Mouse (Mus musculus) embryo, embryonic 10.5 days (tissue): ENCODE data around the gene Ehd4.

Source experiments
- DNase-seq: peaks from one replicate; pipeline ENCODE4 v3.0.0-alpha.2; 2015; ENCODE audit warnings: low spot score

The Ehd4 gene

DNA sequence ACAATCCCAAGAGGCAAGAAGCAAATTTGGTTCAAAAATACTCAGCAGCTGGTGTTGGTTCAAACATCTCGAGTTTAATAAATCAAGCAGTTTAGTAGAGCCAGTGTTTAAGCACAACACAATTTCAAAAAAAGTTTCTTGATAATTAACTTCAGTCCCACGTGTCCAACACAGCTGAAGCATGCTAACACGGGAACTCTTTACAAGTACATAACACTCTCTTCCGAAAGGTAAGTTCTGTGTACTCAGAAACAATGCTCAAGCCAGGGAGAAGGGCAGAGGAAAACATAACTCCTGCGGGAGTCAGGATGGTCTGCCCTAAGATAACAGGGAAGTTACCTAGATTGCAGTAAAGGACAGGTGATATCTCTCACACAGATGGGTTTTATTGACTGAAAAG, 12.1 kb downstream of the Ehd4 start:
- DNase-seq = no peak

GRCm38 (mm10) chr2:120141671-120142070, 12.7 kb downstream of the Ehd4 start:
- DNase-seq = no peak

DNA sequence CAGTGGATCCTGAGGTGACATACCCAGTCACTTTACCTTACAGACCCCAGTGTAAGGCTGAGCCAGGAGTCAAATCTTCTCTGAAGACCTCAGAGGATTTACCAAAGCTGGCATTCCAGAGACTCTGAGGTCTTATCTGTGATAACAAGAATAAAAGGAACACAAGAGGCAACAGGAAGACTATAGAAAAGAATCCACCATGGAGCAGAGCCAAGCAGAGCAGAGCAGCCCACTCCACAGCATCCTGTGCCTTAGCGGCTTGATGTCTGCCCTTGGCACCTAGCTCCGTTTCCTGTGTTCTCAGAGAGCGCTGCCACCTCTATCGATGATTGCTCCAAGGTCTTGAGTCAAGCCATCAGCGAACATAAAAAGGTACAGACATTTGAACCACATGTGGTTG, 14.1 kb downstream of the Ehd4 start:
- no peak for DNase-seq

GRCm38 (mm10) chr2:120139091-120139490, 15.3 kb downstream of the Ehd4 start:
- no peak for DNase-seq

DNA sequence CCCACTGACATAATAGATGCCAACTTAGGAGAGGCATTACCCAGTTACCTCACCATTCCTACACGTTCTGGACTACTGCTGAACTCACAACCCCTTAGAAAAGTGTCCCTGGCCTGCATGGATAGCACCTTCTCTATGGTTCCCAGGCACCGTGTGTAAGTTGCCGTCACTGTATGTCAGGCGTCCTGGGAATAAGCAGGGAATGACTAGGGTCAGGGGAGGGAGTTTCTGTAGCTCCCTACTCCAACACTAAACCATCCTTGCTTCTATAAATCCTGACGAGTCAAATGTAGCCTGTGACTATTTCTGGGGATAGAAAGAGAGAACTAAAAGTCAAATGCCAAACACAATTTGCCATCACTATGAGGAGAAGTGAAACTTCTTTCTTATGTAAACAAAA, 17.1 kb downstream of the Ehd4 start:
- no peak for DNase-seq

DNA sequence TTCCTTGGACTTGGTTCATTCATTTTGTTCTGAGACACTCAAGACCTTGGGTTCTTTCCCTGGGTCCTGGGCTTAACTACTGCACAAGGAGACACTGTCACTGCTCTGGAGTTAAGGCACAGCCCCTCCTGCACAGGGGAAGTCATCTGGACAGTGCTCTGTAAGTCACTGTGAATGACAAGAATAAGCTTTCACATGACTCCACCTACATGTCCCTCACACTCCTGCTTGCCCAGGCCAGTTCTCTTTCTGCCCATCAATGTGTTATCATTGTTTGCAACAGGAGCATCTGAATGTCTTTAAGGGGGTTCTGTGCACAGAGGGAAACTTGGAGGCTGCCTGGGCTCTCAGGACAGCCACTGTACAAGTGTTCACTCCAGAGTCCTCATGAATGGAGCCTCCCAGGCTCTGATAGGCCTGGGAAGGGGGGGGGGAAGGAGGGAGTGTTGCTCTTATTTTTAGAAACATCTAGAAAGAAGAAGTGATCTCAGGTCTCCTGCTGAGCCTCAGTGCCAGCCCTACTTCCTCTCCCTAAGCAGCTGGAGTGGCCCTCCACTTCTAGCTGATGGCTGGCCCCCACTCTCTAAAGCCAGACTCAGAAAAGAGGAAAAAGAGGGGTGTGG, 19.8 kb downstream of the Ehd4 start:
- no peak for DNase-seq

DNA sequence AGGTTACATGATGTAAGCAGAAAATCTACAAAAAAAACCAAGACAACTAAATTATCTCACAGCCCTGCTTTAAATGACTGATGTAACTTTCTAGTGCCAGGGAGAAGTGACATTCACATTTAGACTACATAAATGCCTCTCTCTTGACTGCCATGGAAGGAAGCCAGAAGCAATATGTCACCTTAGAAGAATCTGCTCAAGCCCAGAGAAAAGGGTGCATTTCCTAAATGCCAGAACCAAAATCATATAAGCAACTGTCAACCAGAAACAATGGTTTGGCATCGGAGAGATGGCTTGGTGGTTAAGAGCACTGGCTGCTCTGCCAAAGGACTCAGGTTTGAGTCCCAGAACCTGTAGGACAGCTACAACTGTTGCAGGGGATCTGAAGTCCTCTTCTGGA, 22.5 kb downstream of the Ehd4 start:
- DNase-seq = no peak

DNA sequence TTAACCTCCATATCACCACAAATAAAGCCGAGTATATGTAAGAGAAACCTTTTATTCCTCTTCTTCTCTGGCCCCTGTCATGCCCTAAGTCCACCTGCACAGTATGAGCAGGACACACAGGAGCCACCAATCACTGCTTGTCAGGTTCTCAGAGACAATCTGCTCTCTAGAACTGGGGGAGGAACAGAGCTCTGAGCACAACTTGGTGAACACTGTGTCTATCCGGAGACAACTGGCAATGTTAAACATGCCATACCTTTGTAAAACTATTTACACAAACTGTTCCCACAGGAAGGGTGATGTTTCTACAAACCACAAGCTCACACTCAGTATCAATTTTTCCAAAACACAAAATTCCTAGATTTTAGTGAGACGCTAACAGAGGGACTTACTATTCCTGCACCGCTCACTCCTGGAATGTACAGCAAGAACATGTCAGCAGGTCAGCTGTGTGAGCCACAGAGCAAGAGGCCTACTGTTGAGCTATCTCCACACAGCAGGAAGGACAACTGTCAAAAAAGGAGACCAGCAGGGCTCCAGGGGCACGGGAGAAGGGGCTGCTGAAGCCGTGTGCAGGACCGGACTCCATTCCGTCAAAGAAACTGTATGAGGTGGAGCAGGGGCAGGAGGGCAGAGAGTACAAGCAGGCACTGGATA, 25.0 kb downstream of the Ehd4 start:
- DNase-seq = no peak

GRCm38 (mm10) chr2:120128611-120129051, 25.8 kb downstream of the Ehd4 start:
- DNase-seq = peak; percentile 6

DNA sequence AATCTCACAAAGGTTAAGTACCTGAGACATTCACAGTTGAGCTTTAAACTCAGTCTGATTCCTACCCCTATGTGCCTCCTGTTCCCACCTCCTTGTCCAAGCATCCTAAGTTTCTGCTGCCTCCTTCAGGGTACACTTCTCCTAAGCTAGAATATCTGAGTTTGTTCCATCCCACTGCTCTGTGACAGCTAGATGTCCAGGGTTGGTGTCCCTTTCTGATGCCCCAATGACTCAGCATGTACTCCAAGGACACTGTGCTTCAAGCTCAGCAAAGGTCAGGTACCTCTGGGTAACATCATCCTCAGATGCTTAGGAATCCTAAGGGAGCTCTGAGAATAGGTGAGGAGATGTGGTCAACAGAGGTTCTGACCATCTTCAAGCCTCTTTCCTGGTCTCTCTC, 26.4 kb downstream of the Ehd4 start:
- no peak for DNase-seq

- DNase-seq = no peak
Observed at GRCm38 (mm10) chr2:120126901-120127300, 27.5 kb downstream of the Ehd4 start.

DNA sequence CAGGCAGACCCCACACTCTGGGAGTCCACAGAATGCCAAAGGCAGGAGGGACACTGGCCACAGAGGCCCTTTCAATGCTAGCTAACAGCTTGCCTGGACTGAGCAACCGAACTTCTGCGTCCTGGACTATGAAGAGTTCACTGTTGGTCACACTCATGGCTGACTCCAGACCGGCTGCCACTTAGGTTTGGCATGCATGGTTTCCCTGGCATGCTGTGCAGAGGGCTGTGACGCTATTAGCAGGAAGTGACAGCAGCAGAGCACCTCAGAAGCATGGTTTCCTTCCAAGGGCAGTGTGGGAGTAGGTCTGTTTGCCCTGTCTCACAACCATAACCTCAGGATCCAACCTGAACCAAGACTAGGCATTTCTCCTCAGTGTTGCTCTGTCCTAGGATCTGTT, 28.0 kb downstream of the Ehd4 start:
- DNase-seq = no peak

- DNase-seq = no peak
Observed at GRCm38 (mm10) chr2:120125461-120125860, 28.9 kb downstream of the Ehd4 start.

DNA sequence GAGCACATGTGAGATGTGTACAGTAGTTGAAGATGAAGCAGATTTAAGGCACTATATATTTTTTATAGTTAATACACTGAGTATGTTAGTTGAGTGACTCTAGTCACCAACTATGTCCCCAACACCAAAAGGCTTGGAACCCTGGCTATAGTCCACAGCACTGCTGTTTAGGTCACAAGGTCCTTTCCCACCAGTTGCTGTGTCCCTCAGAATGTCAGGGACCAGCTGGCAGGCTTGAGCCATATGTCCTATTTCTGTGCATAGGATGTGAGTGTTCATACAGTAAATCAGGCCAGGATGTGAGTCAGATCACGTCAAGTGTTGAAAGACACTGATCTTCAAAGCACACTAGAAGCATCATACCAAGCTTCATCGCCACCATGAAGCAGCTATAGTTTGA, 29.5 kb downstream of the Ehd4 start:
- peak; percentile 12 for DNase-seq

DNA sequence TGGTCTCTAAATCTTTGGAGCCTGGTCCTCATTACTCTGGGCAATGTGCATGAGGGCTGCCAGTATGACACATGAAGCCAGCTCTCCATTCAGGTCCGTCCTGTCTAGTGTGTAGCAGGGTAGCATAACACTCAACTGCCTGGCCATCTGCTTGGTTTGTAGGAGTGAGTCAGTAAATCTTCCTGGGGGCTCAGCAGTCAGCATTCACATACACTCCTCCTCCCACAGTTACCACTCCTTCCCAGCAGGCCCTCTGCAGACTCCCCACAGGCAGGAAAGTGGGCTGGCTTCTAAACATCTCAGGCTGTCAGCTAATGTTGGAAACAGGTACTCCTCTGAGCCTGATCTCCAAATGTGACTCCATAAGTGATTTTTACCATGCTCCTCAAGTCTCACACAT, 30.3 kb downstream of the Ehd4 start:
- DNase-seq = peak; percentile 10

DNA sequence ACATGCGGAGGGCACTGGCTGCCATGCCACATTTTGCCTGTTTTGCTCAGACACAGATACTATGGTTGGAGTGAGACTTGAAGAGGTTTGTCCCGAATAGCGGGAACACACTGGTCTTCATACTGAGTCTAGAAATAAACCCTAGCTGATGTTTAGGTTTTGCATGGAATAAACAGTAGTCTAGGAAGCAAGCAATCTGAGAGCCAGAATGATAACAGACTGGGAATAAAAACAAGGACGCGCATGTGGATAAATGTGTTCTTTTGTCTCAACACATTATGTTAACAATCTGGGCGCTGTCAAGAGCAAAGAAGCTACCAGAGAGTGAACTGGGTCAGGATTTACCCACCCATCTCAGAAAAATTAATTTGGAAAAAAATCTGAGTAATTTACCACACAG, 31.4 kb downstream of the Ehd4 start:
- no peak for DNase-seq

- DNase-seq = no peak
Observed at GRCm38 (mm10) chr2:120117346-120117745, 37.1 kb downstream of the Ehd4 start.

GRCm38 (mm10) chr2:120116362-120116761, 38.0 kb downstream of the Ehd4 start:
- DNase-seq = no peak

DNA sequence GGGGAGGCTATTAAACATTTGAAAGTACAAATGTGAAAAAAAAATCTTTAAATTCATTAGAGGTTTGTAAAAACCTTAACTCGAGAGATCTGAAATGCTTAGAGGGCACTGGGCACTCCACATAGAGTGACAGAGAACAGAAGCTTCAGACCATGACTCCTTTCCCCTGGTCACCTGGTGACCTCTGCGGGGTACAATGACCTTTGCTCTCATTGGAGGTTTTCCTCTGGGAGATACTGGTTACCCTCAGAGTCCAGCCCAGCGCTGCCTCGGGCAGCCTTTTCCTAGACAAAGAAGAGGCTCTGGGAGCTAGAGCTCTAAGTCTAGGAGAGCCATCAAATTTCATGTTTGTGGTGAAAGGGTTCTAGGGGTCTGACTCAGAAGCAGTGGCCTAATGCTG, 39.4 kb downstream of the Ehd4 start:
- no peak for DNase-seq

DNA sequence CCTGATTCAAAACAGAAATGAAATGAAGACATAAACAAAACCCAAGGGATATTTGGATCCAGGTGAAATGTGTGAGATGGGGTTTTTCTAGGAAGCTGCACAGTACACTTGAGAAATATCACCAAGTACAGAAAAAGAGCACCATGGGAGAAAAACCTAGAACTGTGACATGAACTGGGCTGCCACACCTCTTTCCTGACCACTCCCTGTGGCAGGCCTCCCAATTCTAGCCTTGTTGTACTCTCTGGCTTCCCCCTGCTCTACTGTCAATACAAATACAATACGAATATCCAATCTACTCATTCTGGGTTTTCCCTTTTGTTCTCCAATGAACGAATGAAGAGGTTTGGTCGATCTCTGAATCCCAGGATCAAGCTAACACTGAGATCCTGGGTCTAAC, 40.4 kb downstream of the Ehd4 start:
- DNase-seq = no peak

- no peak for DNase-seq
Observed at GRCm38 (mm10) chr2:120113476-120113875, 40.9 kb downstream of the Ehd4 start.

- DNase-seq = no peak
Observed at GRCm38 (mm10) chr2:120111596-120111995, 42.8 kb downstream of the Ehd4 start.

DNA sequence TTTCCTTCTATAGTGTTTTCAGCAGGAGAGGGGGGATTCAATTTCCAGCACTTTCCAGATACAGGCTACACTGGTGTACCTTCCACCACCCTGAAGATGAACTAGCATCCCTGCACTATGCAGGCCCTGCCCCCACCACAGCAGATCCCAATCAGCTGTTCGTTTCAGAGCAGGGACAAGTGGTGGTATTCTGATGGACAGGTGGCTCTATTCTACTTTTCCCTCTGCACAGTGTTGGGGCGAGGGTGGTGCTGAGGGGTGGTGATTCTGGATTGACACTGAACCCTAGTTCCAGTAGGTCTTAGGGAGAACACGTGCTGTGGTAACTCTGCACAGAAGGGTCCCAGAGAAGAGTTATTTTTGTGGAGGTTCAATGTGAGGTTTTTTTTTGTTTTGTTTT, 43.2 kb downstream of the Ehd4 start:
- DNase-seq = no peak

DNA sequence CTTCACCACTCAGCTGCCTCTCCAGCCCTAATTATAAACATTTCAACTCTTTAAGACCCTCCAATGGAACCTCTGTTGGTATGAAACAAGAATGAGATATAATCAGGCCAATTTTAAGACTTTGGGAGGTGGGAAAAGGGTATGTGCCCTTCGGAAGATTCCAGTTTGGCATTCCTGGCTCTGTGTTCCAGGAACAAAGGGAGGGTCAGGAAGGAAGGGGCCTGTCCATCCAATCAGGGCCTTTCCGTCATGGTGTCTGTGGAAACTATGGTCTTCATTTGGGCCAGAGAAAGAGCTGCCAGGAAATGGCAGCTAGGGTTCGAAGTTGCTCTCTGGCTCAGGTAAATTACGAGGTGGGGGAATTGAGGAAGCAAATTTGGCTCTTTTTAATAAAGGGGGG, 46.3 kb downstream of the Ehd4 start:
- DNase-seq = no peak
